Mouse (Mus musculus) testis, adult 2 months (tissue): ENCODE data around the gene Qrich2.

Experiments
- CTCF ChIP-seq: fragments of 200-500 bp; IDR thresholded peaks from 2 replicates; pipeline ENCODE4 v1.5.1; 2012; ENCODE audit warnings: low read depth, mild to moderate bottlenecking, inconsistent platforms, low read length, moderate library complexity; ENCODE audit not compliant: control insufficient read depth, insufficient read depth, insufficient replicate concordance
- POLR2A ChIP-seq: fragments of 200-500 bp; IDR thresholded peaks from 2 replicates; pipeline ENCODE4 v1.6.1; 2012; ENCODE audit warnings: low read depth, mild to moderate bottlenecking, inconsistent platforms, low read length, moderate library complexity; ENCODE audit not compliant: control insufficient read depth

DNA sequence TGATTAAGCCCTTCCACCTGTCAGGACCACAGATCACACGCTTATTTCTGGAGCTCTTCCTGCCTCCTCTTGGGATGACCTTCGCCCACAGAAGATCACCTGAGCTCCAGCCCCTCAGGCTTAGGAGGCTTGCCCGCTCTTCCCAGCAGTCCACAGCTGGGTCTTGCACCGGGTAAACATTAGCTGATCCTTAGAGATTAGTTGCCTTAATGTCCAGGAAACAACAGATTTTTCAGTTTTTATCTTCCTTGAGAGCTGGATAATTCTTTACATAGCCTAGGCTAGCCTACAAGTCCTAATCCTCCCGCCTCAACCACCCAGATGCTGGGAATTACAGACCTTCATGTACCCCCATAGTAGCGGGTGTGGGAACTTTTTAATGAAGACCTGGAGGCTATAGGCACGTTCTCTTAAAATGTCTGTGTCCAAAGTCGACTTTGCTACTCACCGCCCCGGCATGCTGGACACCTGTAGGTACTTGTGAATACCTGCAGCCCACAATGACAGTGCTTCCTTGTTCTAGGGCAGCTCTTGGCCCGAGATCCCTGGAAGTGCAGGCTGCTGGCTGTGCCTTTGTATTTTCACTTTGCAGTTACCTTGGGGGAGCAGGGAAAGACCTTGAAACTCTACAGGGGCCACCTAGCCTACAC is 34.5 kb downstream of the Qrich2 start:
- TF ChIP-seq POLR2A (no peak), CTCF (no peak)
